Mouse (Mus musculus): Measurements from ENCODE around the gene Terf2.
"Not testable (repeated sequence)": the region's sequence is repeated elsewhere in the genome, so short reads cannot be mapped to it uniquely, and the experiment has no call there.

Terf2 gene

GRCm38 (mm10) chr8:107114150-107115007, 18.0 kb upstream of the Terf2 start:
- no peak for DNase-seq

GRCm38 (mm10) chr8:107113209-107113608, 16.9 kb upstream of the Terf2 start:
- no peak for DNase-seq

GRCm38 (mm10) chr8:107111340-107112105, 15.2 kb upstream of the Terf2 start:
- no peak for DNase-seq

GRCm38 (mm10) chr8:107110629-107111330, 14.4 kb upstream of the Terf2 start:
- DNase-seq = no peak

- no peak for DNase-seq
Observed at GRCm38 (mm10) chr8:107109816-107110435, 13.6 kb upstream of the Terf2 start.

- DNase-seq = no peak
Observed at GRCm38 (mm10) chr8:107108978-107109720, 12.8 kb upstream of the Terf2 start.

- not testable (repeated sequence) for DNase-seq
Observed at GRCm38 (mm10) chr8:107108089-107108488, 11.7 kb upstream of the Terf2 start.

- DNase-seq = peak; percentile 78
Observed at GRCm38 (mm10) chr8:107104547-107104946, 8.2 kb upstream of the Terf2 start.

GRCm38 (mm10) chr8:107100635-107101034, 4.3 kb upstream of the Terf2 start:
- no peak for DNase-seq

GRCm38 (mm10) chr8:107095717-107096365, 506 bp downstream of the Terf2 start:
- DNase-seq = no peak

- no peak for DNase-seq
Observed at GRCm38 (mm10) chr8:107090531-107090930, 5.8 kb downstream of the Terf2 start.

- DNase-seq = no peak
Observed at GRCm38 (mm10) chr8:107088526-107089063, 7.8 kb downstream of the Terf2 start.

GRCm38 (mm10) chr8:107086018-107086417, 10.3 kb downstream of the Terf2 start:
- DNase-seq = no peak

- peak; percentile 33 for DNase-seq
Observed at GRCm38 (mm10) chr8:107085358-107085757, 11.0 kb downstream of the Terf2 start.

- DNase-seq = no peak
Observed at GRCm38 (mm10) chr8:107076239-107076888, 20.0 kb downstream of the Terf2 start.

GRCm38 (mm10) chr8:107074128-107074527, 22.2 kb downstream of the Terf2 start:
- no peak for DNase-seq

- no peak for DNase-seq
Observed at GRCm38 (mm10) chr8:107073706-107074105, 22.6 kb downstream of the Terf2 start.

GRCm38 (mm10) chr8:107065511-107066496, 30.5 kb downstream of the Terf2 start, which contains the start of gene Tmed6:
Gene Tmed6 (minus strand): TSS chr8:107065644.
- DNase-seq = no peak

- DNase-seq = no peak
Observed at GRCm38 (mm10) chr8:107062613-107063012, 33.7 kb downstream of the Terf2 start.

Data from thymus, postnatal 25 days (tissue).